Mouse (Mus musculus): ENCODE results near the gene Olfr514. TPM values are rescaled to one million over a fixed set of nuclear protein-coding genes. Genes with fewer than 3 reads are reported as not detected.

Olfr514 gene
- total RNA-seq, 1 experiment = not detected

- TF ChIP-seq MAFK (IDR thresholded peaks at IDR 0.05; ENCODE audit: insufficient read depth, low read depth, low read length) (no peak), ZNF384 (IDR thresholded peaks at IDR 0.05; ENCODE audit: low read depth, low read length) (no peak), CHD2 (IDR thresholded peaks at IDR 0.05; ENCODE audit: low read depth, low read length) (no peak)
- H3K9me3 ChIP-seq (ENCODE audit: control insufficient read depth, insufficient read depth, low read depth, low read length) = no peaks in the 10 kb centered on the region
- DNase-seq (ENCODE audit: low read depth, low spot score) = no peak
- no peaks in the 10 kb centered on the region for H3K36me3 ChIP-seq (ENCODE audit: control insufficient read depth, insufficient read depth, low read length, poor library complexity, severe bottlenecking)
- in situ Hi-C loops (cut with MboI; ENCODE audit: low sequenced_read_pairs in 2 of 2, unreplicated experiment in 2 of 2) = no loop called here
- H3K27ac ChIP-seq (ENCODE audit: insufficient read depth, low read depth, low read length, poor library complexity, severe bottlenecking) = no peak overlapping the region
- H3K4me3 ChIP-seq (ENCODE audit: insufficient read depth in 1 of 2, low read depth in 1 of 2, low read length in 2 of 2, poor library complexity in 1 of 2, severe bottlenecking in 1 of 2) = no peak overlapping the region
- no peak overlapping the region for H3K9ac ChIP-seq (ENCODE audit: insufficient read depth, low read depth, low read length, poor library complexity, severe bottlenecking)
- H3K4me1 ChIP-seq (ENCODE audit: control insufficient read depth in 2 of 2, insufficient read depth in 2 of 2, low read length in 2 of 2, poor library complexity in 1 of 2) = no peaks in the 10 kb centered on the region
Measured at GRCm38 (mm10) chr7:108797205-108797933, 28.4 kb downstream of the Olfr514 start.

Other genes with a start within 250 kb of the Olfr514 start
- not detected in 2 replicates for gene Olfr506, start 215.2 kb downstream of the Olfr514 start, total RNA-seq (2012; rRNA removed)
- not detected in 2 replicates for gene Olfr507, start 204.2 kb downstream of the Olfr514 start, total RNA-seq (2012; rRNA removed)
- gene Olfr508, start 196.0 kb downstream of the Olfr514 start, total RNA-seq (2012; rRNA removed) = not detected in 2 replicates
- not detected in 2 replicates for gene Olfr509, start 174.1 kb downstream of the Olfr514 start, total RNA-seq (2012; rRNA removed)
- not detected in 2 replicates for gene Olfr510, start 159.6 kb downstream of the Olfr514 start, total RNA-seq (2012; rRNA removed)
- not detected in 2 replicates for gene Olfr512, start 112.7 kb downstream of the Olfr514 start, total RNA-seq (2012; rRNA removed)
- gene Olfr513, start 75.0 kb downstream of the Olfr514 start, total RNA-seq (2012; rRNA removed) = not detected in 2 replicates
- gene Olfr516, start 24.5 kb upstream of the Olfr514 start, total RNA-seq (2012; rRNA removed) = not detected in 2 replicates
- gene Olfr517, start 46.4 kb upstream of the Olfr514 start, total RNA-seq (2012; rRNA removed) = not detected in 2 replicates
- not detected in 2 replicates for gene Olfr518, start 59.0 kb upstream of the Olfr514 start, total RNA-seq (2012; rRNA removed)
- not detected in 2 replicates for gene Olfr519, start 68.4 kb upstream of the Olfr514 start, total RNA-seq (2012; rRNA removed)
- gene Nlrp10, start 104.2 kb upstream of the Olfr514 start, total RNA-seq (2012; rRNA removed) = 0.04 TPM in 1 of 2 replicates, not detected in the other
- gene Eif3f, start 108.4 kb upstream of the Olfr514 start, total RNA-seq (2012; rRNA removed) = 99.7 and 115 TPM in 2 replicates
- 3.3 and 5.1 TPM in 2 replicates for gene Tub, start 124.3 kb upstream of the Olfr514 start, total RNA-seq (2012; rRNA removed)

Measured in ES-E14 (cell line).